Mouse (Mus musculus): ENCODE results near the gene Napsa. TPM values are rescaled to one million over a fixed set of nuclear protein-coding genes. Genes with fewer than 3 reads are reported as not detected.

The Napsa gene
- total RNA-seq, 2 experiments from 2014 or later: 0.21 TPM; not detected in 1

DNA sequence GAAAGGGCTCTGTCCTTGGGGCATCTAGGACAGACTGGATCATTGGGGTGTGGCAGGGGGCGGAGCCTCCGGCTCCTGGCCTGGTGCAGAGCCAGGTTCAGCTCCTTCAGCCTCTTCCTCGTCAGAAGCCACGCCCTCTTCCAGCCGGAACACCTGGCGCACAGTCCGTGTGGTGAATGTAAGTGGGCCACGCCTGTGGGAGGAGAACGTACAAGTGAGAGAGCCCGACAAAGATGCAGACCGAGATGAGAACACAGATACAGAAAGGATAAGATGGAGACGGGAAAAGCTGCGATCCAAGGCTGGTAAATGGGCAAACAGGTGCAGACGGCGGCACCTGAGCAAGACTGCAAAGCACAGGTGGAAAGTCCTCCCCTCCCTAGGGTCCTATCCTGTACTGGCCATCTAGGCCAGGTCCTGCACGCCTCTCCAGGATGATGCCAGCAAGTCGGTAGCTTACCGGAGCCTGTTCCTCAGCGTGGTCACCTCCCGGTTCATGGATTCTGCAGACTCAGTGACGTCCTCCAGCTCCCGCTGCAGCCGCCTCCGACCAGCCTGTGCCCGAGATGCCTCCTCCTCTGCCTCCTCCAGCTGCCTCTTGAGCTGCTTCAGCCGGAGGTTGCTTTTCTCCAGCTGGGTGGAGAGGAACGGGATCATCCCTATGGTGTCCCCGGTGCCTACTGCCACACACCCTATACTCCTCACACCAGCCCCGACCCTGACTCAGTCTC, 34.2 kb downstream of the Napsa start:
- DNase-seq (ENCODE audit: low spot score in 2 of 2): peak in 1 of 2 experiments; percentile 70
- intact Hi-C loops (cut with DNase I): loop anchor here (2.0 kb wide), 1 partner anchor 30 kb away; no protein-coding TSS in a partner anchor

DNA sequence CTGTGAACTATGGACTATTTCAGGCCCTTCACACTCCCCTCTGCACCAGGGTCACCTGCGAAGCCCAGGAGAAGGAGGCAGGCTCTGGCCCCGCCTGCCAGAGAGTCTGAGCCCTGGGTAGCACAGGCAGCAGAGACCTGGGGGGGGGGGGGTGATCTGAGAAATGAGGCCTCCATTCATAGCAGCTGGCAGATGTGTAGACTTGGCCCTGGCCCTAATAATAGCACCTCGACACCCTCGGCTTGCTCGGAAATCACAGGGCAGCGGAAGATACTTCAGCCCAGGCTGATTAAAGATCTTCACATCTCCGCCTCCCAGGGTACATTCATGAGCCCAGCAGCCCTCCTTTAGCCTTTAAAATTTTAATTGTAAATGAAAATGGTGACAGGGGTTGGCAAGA, 40.0 kb downstream of the Napsa start:
- intact Hi-C loops (cut with DNase I): no loop called here
- DNase-seq (ENCODE audit: low spot score in 2 of 2): no peak

DNA sequence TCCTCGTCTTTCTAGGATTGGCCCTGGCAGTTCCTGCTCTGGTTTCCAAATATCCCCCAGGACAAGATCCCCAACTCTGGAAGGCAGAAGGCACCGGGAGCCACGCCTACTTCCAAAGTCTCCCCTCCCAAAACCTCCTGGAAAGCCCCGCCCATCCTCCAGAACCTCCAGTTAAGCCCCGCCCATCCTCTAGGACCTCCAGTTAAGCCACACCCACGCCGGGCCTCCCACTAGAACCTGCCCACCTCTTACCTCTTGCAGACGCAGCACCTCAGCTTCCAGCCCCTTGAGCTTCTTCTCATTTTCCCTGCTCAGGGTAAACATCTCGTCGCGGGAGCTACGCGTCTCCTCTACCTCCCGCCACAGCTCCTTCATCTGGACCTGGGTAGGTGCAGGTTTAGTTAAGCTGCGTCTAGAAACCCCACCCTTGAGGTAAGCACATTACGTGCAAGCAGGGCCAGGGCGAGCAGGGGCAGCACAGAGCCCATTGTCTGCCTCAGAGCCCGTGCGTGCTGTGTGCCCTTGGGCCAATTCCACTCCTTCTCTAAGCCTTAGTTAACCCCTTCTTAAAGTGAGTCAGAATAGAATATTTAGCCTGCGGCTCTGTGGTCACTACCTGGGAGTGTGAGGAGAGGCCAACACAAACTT, 42.0 kb downstream of the Napsa start:
- intact Hi-C loops (cut with DNase I): no loop called here

DNA sequence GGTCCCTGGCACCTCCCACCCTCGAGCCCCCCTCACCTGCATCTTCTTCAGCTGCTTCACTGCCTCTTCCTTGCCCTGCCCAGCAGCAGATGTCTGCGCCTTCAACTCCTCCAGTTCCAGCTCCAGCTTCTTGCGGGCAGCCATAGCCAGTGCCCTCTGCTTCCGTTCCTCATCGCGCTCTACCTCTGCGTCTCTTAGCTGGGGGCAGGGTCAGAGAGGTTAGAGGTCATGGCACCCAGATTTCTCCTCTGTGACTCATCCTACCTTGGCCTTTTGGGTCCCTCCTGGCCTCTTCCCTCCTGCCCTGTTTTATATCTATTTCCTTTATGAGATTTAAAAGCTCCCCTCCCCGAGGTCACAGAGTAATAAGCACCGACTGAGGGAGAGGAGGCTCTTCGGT, 43.1 kb downstream of the Napsa start:
- intact Hi-C loops (cut with DNase I): no loop called here
- DNase-seq (ENCODE audit: low spot score in 2 of 2): no peak

More for the DNA sequence above, 42.0 kb downstream of the Napsa start:
- no peak for DNase-seq (ENCODE audit: low spot score in 2 of 2)

DNA sequence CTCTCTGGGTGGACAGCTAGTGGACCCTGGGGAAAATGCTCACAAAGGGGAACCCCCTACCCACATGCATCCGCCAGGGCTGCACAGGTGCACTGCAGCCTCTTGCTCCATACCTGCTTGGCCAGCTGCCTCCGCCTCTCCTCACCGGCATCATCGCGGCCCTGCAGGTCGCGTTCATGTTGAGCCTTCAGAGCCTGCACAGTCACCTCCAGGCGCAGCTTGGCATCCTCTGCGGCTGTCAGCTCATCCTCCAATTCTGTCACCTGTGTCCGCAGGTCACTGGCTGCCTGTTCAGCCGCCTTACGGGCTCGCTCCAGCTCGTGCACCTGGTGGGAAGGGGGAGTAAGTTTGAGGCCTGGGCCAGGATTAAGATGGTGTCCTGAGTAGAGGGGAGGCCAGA, 43.8 kb downstream of the Napsa start:
- no peak for DNase-seq (ENCODE audit: low spot score in 2 of 2)
- intact Hi-C loops (cut with DNase I): no loop called here

DNA sequence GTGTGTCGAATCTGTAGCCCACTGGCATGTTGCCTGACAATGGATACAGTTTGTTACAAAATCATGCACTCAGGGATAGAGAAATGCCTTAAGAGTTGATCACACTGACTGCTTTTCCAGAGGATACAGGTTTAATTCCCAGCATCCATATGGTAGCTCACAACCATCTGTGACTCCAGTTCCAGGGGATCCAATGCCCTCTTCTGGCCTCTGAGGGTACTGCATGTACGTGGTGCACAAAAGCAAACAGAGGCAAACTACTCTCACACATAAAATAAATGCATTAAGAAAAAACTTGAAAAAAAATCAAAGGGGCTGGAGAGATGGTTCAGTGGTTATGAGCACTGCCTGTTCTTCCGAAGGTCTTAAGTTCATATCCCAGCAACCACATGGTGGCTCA, 44.9 kb downstream of the Napsa start:
- DNase-seq (ENCODE audit: low spot score in 2 of 2): no peak
- intact Hi-C loops (cut with DNase I): no loop called here

DNA sequence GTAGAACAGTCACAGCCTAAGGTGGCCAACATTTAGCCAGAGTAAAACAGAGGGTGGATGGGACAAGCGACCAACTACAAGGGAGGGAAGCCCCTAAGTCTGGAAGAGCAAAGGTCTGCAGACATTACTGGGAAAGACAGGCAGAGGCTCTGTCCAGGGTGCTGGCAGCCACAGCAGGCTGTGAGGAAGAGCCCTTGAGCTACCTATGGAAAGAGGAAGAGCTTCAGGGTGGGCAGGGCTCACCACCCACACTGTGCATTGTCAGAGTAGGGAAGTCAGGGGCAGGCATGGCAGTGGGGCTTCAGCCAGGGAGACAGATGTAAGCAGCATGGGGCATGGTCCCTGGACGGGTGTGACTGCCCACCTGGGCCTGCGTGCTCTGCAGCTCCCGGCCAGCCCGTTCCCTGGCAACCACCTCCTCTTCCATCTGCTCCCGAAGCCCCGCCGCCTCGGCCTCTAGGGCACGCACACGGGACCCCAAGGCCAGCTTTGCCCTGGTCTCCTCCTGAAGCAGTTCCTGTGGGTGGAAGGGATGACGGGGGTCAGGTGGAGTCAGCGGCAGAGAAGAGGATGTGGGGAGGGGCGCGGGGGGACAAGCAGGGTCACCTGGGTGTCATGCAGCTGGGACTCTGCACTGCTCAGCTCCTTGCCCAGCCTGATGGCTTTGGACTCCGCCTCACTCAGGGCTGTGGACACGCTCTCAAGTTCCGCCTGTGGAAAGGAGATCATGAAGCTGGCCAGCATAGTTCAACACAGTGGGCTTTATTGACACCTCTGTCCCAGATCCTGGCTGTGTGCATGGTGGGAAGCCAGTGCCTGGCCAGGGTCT, 51.7 kb downstream of the Napsa start:
- intact Hi-C loops (cut with DNase I): no loop called here

DNA sequence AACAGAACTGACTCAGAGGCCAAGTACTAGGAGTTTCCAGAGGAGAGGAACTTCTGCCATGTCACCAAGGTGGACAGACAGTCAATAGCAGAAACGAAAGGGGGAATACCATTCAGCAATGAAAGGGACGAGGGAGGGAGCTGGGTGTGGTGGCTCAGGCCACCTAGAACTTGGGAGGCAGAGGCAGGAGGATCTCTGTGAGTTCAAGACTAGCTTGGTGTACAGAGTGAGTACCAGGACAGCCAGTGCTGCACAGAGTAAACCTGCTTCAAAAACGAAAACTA, 52.3 kb downstream of the Napsa start:
- intact Hi-C loops (cut with DNase I): no loop called here
- DNase-seq (ENCODE audit: low spot score in 2 of 2): no peak

More for the DNA sequence above, 51.7 kb downstream of the Napsa start:
- no peak for DNase-seq (ENCODE audit: low spot score in 2 of 2)

DNA sequence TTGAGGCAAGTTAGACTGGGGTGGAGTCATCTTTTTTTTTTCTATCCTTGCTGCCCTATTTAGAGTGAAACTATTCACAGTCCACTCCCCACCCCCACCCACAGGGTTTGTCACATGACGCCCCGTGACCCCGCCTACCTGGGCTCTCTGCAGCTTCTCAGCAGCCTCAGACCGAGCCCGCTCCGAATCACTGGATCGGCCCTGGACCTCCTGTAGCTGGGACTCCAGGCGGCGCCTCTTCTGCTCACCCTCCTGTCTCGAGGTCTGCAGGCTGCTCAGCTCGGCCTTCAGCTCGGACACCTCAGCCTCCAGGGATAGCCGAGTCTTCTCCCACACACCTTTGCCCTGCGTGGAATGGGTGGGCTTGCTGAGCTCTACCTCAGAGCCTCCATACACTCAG, 52.6 kb downstream of the Napsa start:
- no peak for DNase-seq (ENCODE audit: low spot score in 2 of 2)
- intact Hi-C loops (cut with DNase I): no loop called here

DNA sequence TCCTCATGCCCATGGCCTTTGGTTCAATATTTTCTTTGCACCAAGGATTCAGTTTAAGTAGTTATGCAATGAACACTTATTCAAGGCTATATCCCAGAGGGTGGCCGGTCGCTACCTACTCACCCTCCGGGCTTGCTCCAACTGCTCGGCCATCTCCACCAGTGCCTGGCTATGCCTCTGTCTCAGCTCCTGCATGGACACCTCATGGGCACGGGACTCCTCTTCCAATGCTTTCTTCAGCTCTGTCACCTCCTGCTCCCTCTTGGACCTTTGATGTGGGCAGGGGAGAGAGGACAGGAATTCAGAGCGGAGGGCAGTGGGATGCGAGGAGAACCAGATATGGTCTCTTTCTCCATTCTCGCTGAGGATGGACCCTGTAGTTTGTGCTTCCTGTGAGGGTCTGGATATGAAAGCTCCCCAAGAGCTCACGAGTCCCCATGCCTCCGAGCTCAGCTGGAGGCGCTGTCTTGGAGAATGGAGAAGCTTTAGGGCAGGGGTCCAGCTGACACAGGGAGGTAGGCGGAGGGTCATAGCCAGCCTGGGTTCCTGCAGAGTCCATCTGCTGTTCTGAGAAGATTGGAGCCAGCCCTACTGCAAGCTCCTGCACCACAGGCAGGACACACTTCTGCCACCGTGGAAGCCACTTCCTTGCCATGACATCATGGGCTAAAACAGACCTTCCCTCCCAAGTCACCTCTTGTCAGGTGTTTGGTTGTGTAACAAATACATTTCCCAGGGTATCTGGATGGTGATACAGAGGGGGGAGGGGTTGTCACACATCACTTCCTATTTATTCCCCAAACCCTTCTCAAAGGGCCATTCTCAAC, 53.3 kb downstream of the Napsa start:
- intact Hi-C loops (cut with DNase I): no loop called here
- no peak for DNase-seq (ENCODE audit: low spot score in 2 of 2)

DNA sequence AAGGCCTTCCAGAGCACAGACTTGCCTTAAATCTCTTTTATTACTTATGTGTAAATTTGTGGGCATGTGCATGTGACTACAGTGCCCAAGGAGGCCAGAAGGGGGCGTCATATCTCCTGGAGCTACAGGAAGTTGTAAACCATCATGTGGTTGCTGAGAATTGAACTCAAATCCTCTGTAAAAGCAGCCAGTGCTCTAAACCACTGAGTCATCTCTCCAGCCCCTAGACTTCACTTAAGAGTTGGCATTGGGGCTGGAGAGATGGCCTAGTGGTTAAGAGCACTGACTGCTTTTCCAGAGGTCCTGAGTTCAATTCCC, 53.8 kb downstream of the Napsa start:
- intact Hi-C loops (cut with DNase I): no loop called here
- no peak for DNase-seq (ENCODE audit: low spot score in 2 of 2)

DNA sequence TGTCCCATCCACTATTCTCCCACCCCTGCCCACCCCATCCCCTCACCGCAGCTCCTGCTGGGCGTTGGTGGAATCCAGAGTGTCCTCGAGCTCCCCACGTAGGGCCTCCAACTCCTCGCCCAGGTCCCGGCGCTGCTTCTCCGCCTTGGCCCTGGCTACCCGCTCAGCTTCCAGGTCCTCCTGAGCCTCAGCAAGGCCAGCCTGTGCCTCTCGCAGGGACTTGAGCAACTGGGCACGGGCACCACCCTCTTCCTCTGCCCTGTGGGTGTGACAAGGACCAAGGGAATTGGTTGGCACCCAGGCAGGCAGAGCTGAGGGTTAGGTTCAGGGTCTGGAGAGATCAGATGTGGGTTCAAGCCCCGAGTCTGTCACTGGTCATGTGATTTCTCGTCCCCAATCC, 54.8 kb downstream of the Napsa start:
- intact Hi-C loops (cut with DNase I): no loop called here
- no peak for DNase-seq (ENCODE audit: low spot score in 2 of 2)

DNA sequence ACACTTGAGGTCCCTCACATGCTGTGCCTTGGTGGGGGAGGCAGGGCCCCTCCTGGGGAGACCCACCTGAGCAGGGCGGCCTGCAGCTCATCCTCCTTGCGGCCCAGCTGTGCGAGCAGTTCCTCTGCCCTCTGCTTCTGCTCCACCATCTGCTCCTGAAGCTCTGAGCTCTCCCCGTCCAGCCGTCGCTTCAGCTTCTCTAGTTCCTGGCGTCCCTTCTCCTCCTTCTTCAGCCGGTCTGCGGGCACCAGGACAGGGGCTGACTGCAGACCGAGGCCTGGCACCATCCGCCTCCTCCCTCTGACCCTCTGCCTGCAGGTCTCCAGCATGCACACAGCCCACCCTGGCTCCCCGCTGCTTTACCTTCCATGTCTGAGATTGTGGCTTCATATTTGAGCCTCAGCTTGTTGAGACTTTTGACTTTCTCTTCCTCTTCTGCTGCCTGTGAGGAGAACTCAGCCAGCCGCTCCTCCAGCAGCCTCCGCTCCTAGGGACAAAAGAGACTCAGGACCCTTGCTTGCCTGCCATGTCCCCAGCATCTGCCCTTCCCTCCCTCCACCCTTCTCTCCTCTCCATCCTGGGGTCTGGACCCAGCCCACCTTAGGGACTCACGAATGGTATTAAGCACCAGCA, 56.3 kb downstream of the Napsa start:
- intact Hi-C loops (cut with DNase I): no loop called here
- DNase-seq (ENCODE audit: low spot score in 2 of 2): no peak

DNA sequence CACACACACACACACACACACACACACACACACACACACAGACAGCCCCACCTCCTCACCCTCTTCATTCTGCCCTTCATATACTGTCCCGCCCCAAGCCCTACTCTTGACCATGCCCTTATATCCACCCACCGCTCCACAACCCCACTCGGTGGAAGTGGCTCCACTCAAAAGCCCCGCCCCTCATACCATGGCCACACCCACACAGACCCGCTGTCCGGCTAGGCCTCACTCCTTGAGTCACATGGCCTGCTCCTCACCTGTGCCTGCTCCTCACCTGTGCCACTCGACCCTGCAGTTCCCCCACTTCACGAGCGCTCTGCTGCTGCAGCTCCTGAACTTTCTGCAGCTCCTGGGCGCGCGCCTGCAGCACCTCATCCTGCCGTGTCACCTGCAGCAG, 58.3 kb downstream of the Napsa start:
- intact Hi-C loops (cut with DNase I): no loop called here
- DNase-seq (ENCODE audit: low spot score in 2 of 2): no peak

DNA sequence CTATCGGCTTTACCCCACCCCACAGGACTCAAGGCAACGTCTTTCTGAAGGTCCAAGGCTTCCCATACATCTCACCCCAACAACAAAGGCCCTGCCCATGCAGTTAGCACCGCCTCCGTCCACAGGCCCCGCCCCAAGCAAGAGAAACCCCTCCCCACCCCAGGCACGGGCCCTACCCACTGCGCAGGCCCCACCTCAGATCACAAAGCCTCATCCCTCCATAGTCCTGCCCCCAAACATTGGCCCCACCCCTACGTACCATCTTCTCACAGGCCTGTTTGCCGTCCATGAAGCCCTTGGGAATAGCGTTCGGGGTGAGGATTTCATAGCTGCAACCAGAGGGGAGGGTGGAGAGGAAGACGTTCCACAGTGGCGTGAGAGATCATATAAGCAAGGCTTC, 60.5 kb downstream of the Napsa start:
- DNase-seq (ENCODE audit: low spot score in 2 of 2): no peak
- intact Hi-C loops (cut with DNase I): no loop called here

DNA sequence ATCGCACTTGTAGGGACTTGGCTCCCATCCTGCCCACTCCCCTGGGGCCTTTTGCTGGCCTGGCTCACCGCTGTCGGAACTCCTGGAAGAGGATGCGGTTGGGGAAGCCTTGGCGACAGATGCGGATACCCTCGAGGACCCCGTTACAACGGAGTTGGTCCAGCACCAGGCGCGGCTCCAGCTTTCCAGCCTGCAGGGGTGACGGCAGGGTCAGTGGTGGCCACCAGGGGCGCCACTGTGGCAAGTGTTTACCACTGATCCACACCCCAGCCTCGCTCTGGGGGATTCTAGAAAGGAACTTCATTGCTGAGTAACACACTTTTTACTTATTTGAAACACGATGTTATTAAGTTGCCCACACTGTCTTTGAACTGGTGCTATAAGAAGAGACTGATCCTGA, 61.2 kb downstream of the Napsa start:
- no peak for DNase-seq (ENCODE audit: low spot score in 2 of 2)
- intact Hi-C loops (cut with DNase I): no loop called here

Measured in left cerebral cortex, postnatal 25 days (tissue).